Mouse (Mus musculus) cerebellum, adult 18-20 months (tissue): Measurements from ENCODE around the gene Trpt1.

Experiments used
- DNase-seq, 2 experiments: peaks; one replicate each; pipeline ENCODE4 v3.0.0; 2021

The Trpt1 gene

GRCm38 (mm10) chr19:6994489-6994888 is 1.4 kb upstream of the Trpt1 start:
- DNase-seq = peak in 1 of 2 experiments; percentile 13

- peak; percentile 63 to 67 for DNase-seq
These were observed 508 bp upstream of the Trpt1 start for GRCm38 (mm10) chr19:6995255-6995991.

GRCm38 (mm10) chr19:6997721-6998290 is 1.9 kb downstream of the Trpt1 start:
- DNase-seq = no peak

- no peak for DNase-seq
These were observed 3.6 kb downstream of the Trpt1 start for GRCm38 (mm10) chr19:6999360-7000063.

GRCm38 (mm10) chr19:7006892-7007593 is 11.1 kb downstream of the Trpt1 start:
- DNase-seq = no peak

GRCm38 (mm10) chr19:7012426-7012825 is 16.5 kb downstream of the Trpt1 start:
- DNase-seq = no peak

GRCm38 (mm10) chr19:7013984-7014383 is 18.1 kb downstream of the Trpt1 start:
- DNase-seq = no peak

- DNase-seq = no peak
These were observed 18.7 kb downstream of the Trpt1 start for GRCm38 (mm10) chr19:7014481-7015135.

GRCm38 (mm10) chr19:7017541-7018457 is 21.9 kb downstream of the Trpt1 start:
- no peak for DNase-seq

- no peak for DNase-seq
These were observed 22.6 kb downstream of the Trpt1 start for GRCm38 (mm10) chr19:7018546-7018945.

GRCm38 (mm10) chr19:7019191-7019590 is 23.3 kb downstream of the Trpt1 start, which contains the start of gene Fermt3:
Gene Fermt3, minus strand, starts transcription at chr19:7019469.
- DNase-seq = no peak

- DNase-seq = peak; percentile 64 to 66
These were observed 24.3 kb downstream of the Trpt1 start for GRCm38 (mm10) chr19:7020224-7020641.

GRCm38 (mm10) chr19:7029531-7029930 is 33.6 kb downstream of the Trpt1 start:
- no peak for DNase-seq

GRCm38 (mm10) chr19:7034006-7034405 is 38.1 kb downstream of the Trpt1 start:
- DNase-seq = no peak

GRCm38 (mm10) chr19:7039088-7039720 is 43.3 kb downstream of the Trpt1 start:
- DNase-seq = peak; percentile 60 to 71

GRCm38 (mm10) chr19:7039841-7040636 is 44.1 kb downstream of the Trpt1 start, which contains the start of gene Stip1:
Gene Stip1, minus strand, starts transcription at chr19:7039967.
- DNase-seq = peak; percentile 97 to 100

GRCm38 (mm10) chr19:7040637-7041130 is 44.8 kb downstream of the Trpt1 start:
- DNase-seq = no peak

- no peak for DNase-seq
These were observed 45.2 kb downstream of the Trpt1 start for GRCm38 (mm10) chr19:7041171-7041570.

- DNase-seq = no peak
These were observed 48.3 kb downstream of the Trpt1 start for GRCm38 (mm10) chr19:7044279-7044678.

GRCm38 (mm10) chr19:7044706-7045105 is 48.8 kb downstream of the Trpt1 start:
- DNase-seq = no peak
